In genomic region chr9:91089348-91089747, GRCm38 (mm10) we compare ENCODE assay signal across 24 mouse cellular contexts.
DNase-seq lines count a peak whose midpoint lies in the region; ATAC-seq lines count a peak whose summit lies in the region.
"Had no signal": no experiment of that assay in that cellular context is flagged by ENCODE, and none has a peak within 500 bp of the region (broad histone marks: within the 10 kb centered on the region; RNA-seq: fewer than 3 reads in every experiment).

No protein-coding gene starts in this region.

- H3K4me3 ChIP-seq in hindbrain, embryonic 13.5 days, result no peak overlapping the region
- no peak overlapping the region for H3K4me3 ChIP-seq in hindbrain, embryonic 10.5 days
- H3K4me3 ChIP-seq in midbrain, embryonic 11.5 days (ENCODE audit: low read depth, low read length), result no peak overlapping the region
- H3K4me3 ChIP-seq in midbrain, embryonic 13.5 days (replicated peaks), result no peak overlapping the region
- H3K4me3 ChIP-seq in neural tube, embryonic 14.5 days (ENCODE audit: low read depth, low read length), result no peak overlapping the region
- H3K4me3 ChIP-seq in neural tube, embryonic 15.5 days (replicated peaks), result no peak overlapping the region
- H3K4me3 ChIP-seq: embryonic facial prominence, embryonic 10.5 days; embryonic facial prominence, embryonic 12.5 days; forebrain, embryonic 13.5 days; forebrain, embryonic 15.5 days had no signal

- no peaks in the 10 kb centered on the region for H3K4me1 ChIP-seq in hindbrain, embryonic 13.5 days (replicated peaks)
- H3K4me1 ChIP-seq in hindbrain, embryonic 10.5 days (replicated peaks), result no peaks in the 10 kb centered on the region
- H3K4me1 ChIP-seq in midbrain, embryonic 11.5 days (ENCODE audit: control insufficient read depth, insufficient read depth, low read length), result no peaks in the 10 kb centered on the region
- H3K4me1 ChIP-seq in midbrain, embryonic 13.5 days (replicated peaks), result no peaks in the 10 kb centered on the region
- no peaks in the 10 kb centered on the region for H3K4me1 ChIP-seq in neural tube, embryonic 14.5 days (ENCODE audit: control insufficient read depth, insufficient read depth, low read length)
- no peaks in the 10 kb centered on the region for H3K4me1 ChIP-seq in neural tube, embryonic 15.5 days
- H3K4me1 ChIP-seq: embryonic facial prominence, embryonic 10.5 days; embryonic facial prominence, embryonic 12.5 days; forebrain, embryonic 13.5 days; forebrain, embryonic 15.5 days had no signal

- H3K27me3 ChIP-seq in hindbrain, embryonic 13.5 days, result no peaks in the 10 kb centered on the region
- H3K27me3 ChIP-seq in hindbrain, embryonic 10.5 days (ENCODE audit: insufficient read depth, poor library complexity, severe bottlenecking), result no peaks in the 10 kb centered on the region
- H3K27me3 ChIP-seq in midbrain, embryonic 11.5 days (ENCODE audit: control insufficient read depth, insufficient read depth, low read length), result no peaks in the 10 kb centered on the region
- H3K27me3 ChIP-seq in midbrain, embryonic 13.5 days, result no peaks in the 10 kb centered on the region
- H3K27me3 ChIP-seq in neural tube, embryonic 14.5 days (ENCODE audit: control insufficient read depth, insufficient read depth, low read length), result no peaks in the 10 kb centered on the region
- H3K27me3 ChIP-seq in neural tube, embryonic 15.5 days (replicated peaks), result no peaks in the 10 kb centered on the region
- H3K27me3 ChIP-seq: CH12.LX; embryonic facial prominence, embryonic 12.5 days; forebrain, embryonic 13.5 days; forebrain, embryonic 15.5 days; Patski had no signal

- no peak overlapping the region for H3K27ac ChIP-seq in hindbrain, embryonic 13.5 days
- no peak overlapping the region for H3K27ac ChIP-seq in hindbrain, embryonic 10.5 days
- H3K27ac ChIP-seq in midbrain, embryonic 11.5 days (ENCODE audit: low read depth, low read length), result no peak overlapping the region
- no peak overlapping the region for H3K27ac ChIP-seq in midbrain, embryonic 13.5 days
- H3K27ac ChIP-seq in neural tube, embryonic 14.5 days (ENCODE audit: low read depth, low read length), result no peak overlapping the region
- no peak overlapping the region for H3K27ac ChIP-seq in neural tube, embryonic 15.5 days (replicated peaks)
- H3K27ac ChIP-seq: embryonic facial prominence, embryonic 10.5 days; embryonic facial prominence, embryonic 12.5 days; forebrain, embryonic 13.5 days; forebrain, embryonic 15.5 days had no signal

- ATAC-seq in hindbrain, embryonic 13.5 days (ENCODE audit: low FRiP score), result peak; percentile 61; the same call in 1 of the 2 replicates
- ATAC-seq in midbrain, embryonic 11.5 days (ENCODE audit: low FRiP score), result no peak
- ATAC-seq in midbrain, embryonic 13.5 days, result no peak
- peak; percentile 34; the same call in 1 of the 2 replicates for ATAC-seq in neural tube, embryonic 14.5 days (ENCODE audit: low read depth)
- ATAC-seq in neural tube, embryonic 15.5 days (ENCODE audit: low FRiP score), result no peak
- ATAC-seq: activated CD4-positive, CD25-positive, alpha-beta regulatory T cell, adult 4 months; CD4-positive, CD25-positive, alpha-beta regulatory T cell, adult 4 months; forebrain, embryonic 13.5 days; forebrain, embryonic 15.5 days; Patski had no signal

- no peak for DNase-seq in hindbrain, embryonic 10.5 days (ENCODE audit: low spot score)
- DNase-seq in midbrain, embryonic 11.5 days (ENCODE audit: low spot score, missing footprints), result peak; percentile 49
- DNase-seq: adrenal gland, adult 8-10 months; adrenal gland, postnatal 14 days; adrenal gland, postnatal 36 days; B cell, adult 2 months; cerebellum, adult 11-12 months; cerebellum, adult 2 months; cerebellum, adult 9-10 months; cerebellum, postnatal 10 days; cerebellum, postnatal 25 days had no signal

- H3K4me2 ChIP-seq in hindbrain, embryonic 13.5 days, result no peak overlapping the region
- H3K4me2 ChIP-seq in midbrain, embryonic 11.5 days, result no peak overlapping the region
- H3K4me2 ChIP-seq in midbrain, embryonic 13.5 days (replicated peaks), result no peak overlapping the region
- no peak overlapping the region for H3K4me2 ChIP-seq in neural tube, embryonic 14.5 days (ENCODE audit: low read depth, low read length)
- no peak overlapping the region for H3K4me2 ChIP-seq in neural tube, embryonic 15.5 days
- H3K4me2 ChIP-seq: embryonic facial prominence, embryonic 12.5 days; forebrain, embryonic 13.5 days; forebrain, embryonic 15.5 days had no signal

- H3K9me3 ChIP-seq in hindbrain, embryonic 13.5 days, result no peaks in the 10 kb centered on the region
- no peaks in the 10 kb centered on the region for H3K9me3 ChIP-seq in hindbrain, embryonic 10.5 days
- no peaks in the 10 kb centered on the region for H3K9me3 ChIP-seq in midbrain, embryonic 11.5 days (ENCODE audit: control insufficient read depth, low read length)
- no peaks in the 10 kb centered on the region for H3K9me3 ChIP-seq in midbrain, embryonic 13.5 days
- H3K9me3 ChIP-seq in neural tube, embryonic 14.5 days (ENCODE audit: control insufficient read depth, low read length), result no peaks in the 10 kb centered on the region
- no peaks in the 10 kb centered on the region for H3K9me3 ChIP-seq in neural tube, embryonic 15.5 days (replicated peaks)
- H3K9me3 ChIP-seq: embryonic facial prominence, embryonic 10.5 days; embryonic facial prominence, embryonic 12.5 days; forebrain, embryonic 13.5 days; forebrain, embryonic 15.5 days had no signal

- H3K9ac ChIP-seq in hindbrain, embryonic 13.5 days, result no peak overlapping the region
- H3K9ac ChIP-seq in midbrain, embryonic 11.5 days (ENCODE audit: low read length), result no peak overlapping the region
- H3K9ac ChIP-seq in midbrain, embryonic 13.5 days (replicated peaks), result no peak overlapping the region
- H3K9ac ChIP-seq in neural tube, embryonic 14.5 days (replicated peaks; ENCODE audit: low read depth, low read length), result no peak overlapping the region
- no peak overlapping the region for H3K9ac ChIP-seq in neural tube, embryonic 15.5 days (replicated peaks)
- H3K9ac ChIP-seq: embryonic facial prominence, embryonic 12.5 days; forebrain, embryonic 13.5 days; forebrain, embryonic 15.5 days had no signal

- WGBS in hindbrain, embryonic 13.5 days, result 31% methylated on average over 2 of the region's 2 CpGs
- 75% methylated on average over 2 of the region's 2 CpGs for WGBS in hindbrain, embryonic 10.5 days
- 80% methylated on average over 2 of the region's 2 CpGs for WGBS in midbrain, embryonic 11.5 days
- 73% methylated on average over 2 of the region's 2 CpGs for WGBS in midbrain, embryonic 13.5 days
- WGBS in neural tube, embryonic 14.5 days, result 32% methylated on average over 2 of the region's 2 CpGs
- 41% methylated on average over 2 of the region's 2 CpGs for WGBS in neural tube, embryonic 15.5 days

- no peaks in the 10 kb centered on the region for H3K36me3 ChIP-seq in hindbrain, embryonic 13.5 days
- no peaks in the 10 kb centered on the region for H3K36me3 ChIP-seq in hindbrain, embryonic 10.5 days
- no peaks in the 10 kb centered on the region for H3K36me3 ChIP-seq in midbrain, embryonic 11.5 days (ENCODE audit: control insufficient read depth, insufficient read depth, low read length)
- no peaks in the 10 kb centered on the region for H3K36me3 ChIP-seq in midbrain, embryonic 13.5 days
- H3K36me3 ChIP-seq in neural tube, embryonic 14.5 days (ENCODE audit: control insufficient read depth, insufficient read depth, low read length), result no peaks in the 10 kb centered on the region
- H3K36me3 ChIP-seq in neural tube, embryonic 15.5 days, result no peaks in the 10 kb centered on the region
- H3K36me3 ChIP-seq: embryonic facial prominence, embryonic 10.5 days; embryonic facial prominence, embryonic 12.5 days; forebrain, embryonic 15.5 days; G1E had no signal

Comparison
In these comparisons a context has a peak if more than half of its experiments do, and no peak if none do; other contexts are left out.
1. ATAC-seq: peak in hindbrain, embryonic 13.5 days (single experiment) and neural tube, embryonic 14.5 days (single experiment); none in midbrain, embryonic 11.5 days (single experiment), midbrain, embryonic 13.5 days (single experiment) and neural tube, embryonic 15.5 days (single experiment).